Mouse (Mus musculus): ENCODE measurements around the gene Zfpm1. TPM values are rescaled to one million over a fixed set of nuclear protein-coding genes. Genes with fewer than 3 reads are reported as not detected.

The Zfpm1 gene
- polyA plus RNA-seq, 1 experiment from 2014 or later: 11.7 TPM

DNA sequence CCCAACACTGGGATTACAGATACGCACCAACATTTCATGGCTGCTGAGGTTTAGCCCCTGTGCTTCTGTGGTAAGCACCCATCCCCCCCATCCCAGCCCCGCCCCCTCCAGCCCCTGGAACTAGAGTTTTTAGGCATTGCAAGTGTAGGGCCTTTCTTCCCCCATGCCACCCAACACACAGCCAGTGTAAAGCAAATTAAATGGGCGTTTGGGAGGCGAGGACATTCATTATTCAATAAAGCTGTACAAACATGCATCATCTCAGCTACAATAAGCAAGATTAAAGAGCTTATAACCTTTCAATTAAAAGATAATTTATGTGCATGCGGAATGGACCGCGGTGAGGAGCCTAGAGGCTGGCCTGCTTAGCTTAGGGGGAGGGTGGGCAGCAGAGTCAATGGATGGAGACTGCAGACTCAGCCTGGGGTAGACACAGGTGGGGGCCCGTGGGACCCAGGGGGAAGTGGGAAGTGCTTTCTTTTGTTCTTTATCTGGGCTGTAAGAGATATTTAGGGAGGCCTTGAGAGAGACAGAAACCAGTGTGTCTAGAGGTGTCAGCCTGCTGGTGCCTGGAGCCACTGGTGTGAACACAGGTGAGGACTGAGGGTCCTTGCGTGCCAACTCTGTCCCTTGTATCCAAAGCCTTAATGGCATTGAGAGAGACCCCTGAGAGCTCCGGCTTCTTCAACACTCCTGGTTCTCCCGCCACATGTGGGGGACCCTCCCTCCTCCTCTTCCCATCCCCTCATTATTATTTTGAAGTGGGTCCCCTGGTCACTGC, 68.6 kb downstream of the Zfpm1 start:
- H3K4me3 ChIP-seq (replicated peaks): no peak overlapping the region
- H3K27me3 ChIP-seq: peaks cover 25% of the 10 kb centered on the region
- no peaks in the 10 kb centered on the region for H3K9me3 ChIP-seq (replicated peaks)
- peak overlapping the region; percentile 83 for H3K27ac ChIP-seq
- peaks cover 51% of the 10 kb centered on the region for H3K4me1 ChIP-seq (replicated peaks)
- no peaks in the 10 kb centered on the region for H3K36me3 ChIP-seq
- WGBS (ENCODE audit: insufficient replicate concordance): 42% methylated on average over 11 of the region's 11 CpGs
- no peak for DNase-seq
- ATAC-seq (ENCODE audit: low read depth): no peak
- peak overlapping the region; percentile 55 for H3K4me2 ChIP-seq
- H3K9ac ChIP-seq: no peak overlapping the region

DNA sequence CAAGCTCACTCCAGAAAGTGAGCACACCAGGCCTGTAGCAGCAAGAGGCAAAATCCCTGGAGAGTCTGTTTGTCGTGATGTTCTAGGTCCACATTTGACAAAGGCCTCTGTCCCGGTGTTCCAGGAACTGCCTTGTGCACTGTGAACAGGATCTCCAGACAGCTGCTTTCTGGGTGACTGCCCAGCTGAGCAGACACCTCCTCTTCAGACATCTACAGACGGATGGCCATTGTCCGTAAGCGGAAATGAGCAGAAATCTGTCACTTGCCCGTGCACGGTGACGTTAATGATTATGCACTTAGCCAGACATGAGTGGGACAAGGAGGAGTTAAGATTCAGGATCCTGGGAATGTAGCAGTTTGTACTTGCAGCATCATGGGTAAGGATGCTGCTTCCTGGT, 72.2 kb downstream of the Zfpm1 start:
- Histone ChIP-seq H3K4me1 (replicated peaks) (peaks cover 25% of the 10 kb centered on the region), H3K27ac (no peak overlapping the region), H3K4me3 (replicated peaks) (no peak overlapping the region), H3K36me3 (no peaks in the 10 kb centered on the region), H3K27me3 (peaks cover 58% of the 10 kb centered on the region), H3K4me2 (no peak overlapping the region), H3K9ac (no peak overlapping the region), H3K9me3 (replicated peaks) (no peaks in the 10 kb centered on the region)
- DNase-seq: no peak
- ATAC-seq (ENCODE audit: low read depth): no peak
- WGBS (ENCODE audit: insufficient replicate concordance): 85% methylated on average over 8 of the region's 8 CpGs

DNA sequence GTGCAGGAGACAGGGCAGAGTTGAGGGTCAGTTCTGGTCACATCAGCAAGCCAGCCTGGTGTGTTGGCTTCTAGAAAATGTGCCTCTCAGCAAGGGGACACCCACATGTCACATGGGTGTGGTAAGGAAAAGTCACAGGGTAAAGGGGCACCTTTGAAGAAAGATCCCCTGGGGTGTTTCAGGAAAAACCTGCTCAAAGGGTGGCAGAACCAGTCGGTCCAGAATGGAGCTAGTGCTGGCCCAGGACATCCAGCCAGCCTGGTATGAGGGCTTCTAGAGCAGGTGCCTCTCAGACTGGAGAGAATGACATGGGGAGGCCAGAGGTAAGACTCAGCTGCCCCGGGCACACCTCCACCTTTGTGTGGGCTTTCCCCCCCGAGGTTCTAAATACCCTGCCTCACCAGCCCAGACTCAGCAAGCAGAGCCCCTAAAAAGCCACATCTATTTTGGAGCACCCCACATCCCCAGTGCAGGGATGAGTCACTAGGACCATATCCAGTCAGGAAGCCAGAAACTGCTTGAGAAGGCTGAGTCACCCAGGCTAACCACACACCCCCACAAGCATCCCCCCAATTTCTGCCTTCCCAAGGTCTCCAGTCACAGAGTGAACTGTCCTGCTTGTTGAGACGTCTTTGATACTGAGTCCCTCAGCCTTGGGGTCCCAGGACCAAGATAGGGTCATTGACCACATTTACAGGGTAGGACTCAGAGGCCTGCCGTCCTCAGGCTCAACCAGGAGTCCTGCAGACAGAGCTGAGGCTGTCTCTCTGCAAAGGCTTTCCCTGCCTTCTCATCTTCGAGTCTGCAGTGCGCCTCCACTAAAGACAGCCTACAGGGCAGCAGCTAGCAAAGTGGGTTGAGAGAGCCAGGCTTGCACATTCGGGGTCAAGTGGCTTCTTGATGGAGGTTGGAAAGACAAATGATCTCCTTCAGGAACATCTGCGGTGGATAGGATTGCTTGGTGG, 74.0 kb downstream of the Zfpm1 start:
- H3K4me2 ChIP-seq: no peak overlapping the region
- no peak overlapping the region for H3K4me3 ChIP-seq (replicated peaks)
- DNase-seq: no peak
- H3K4me1 ChIP-seq (replicated peaks): peaks cover 7% of the 10 kb centered on the region
- peaks cover 69% of the 10 kb centered on the region for H3K27me3 ChIP-seq
- no peak overlapping the region for H3K27ac ChIP-seq
- ATAC-seq (ENCODE audit: low read depth): no peak
- no peaks in the 10 kb centered on the region for H3K9me3 ChIP-seq (replicated peaks)
- 59% methylated on average over 9 of the region's 9 CpGs for WGBS (ENCODE audit: insufficient replicate concordance)
- H3K9ac ChIP-seq: no peak overlapping the region
- no peaks in the 10 kb centered on the region for H3K36me3 ChIP-seq

DNA sequence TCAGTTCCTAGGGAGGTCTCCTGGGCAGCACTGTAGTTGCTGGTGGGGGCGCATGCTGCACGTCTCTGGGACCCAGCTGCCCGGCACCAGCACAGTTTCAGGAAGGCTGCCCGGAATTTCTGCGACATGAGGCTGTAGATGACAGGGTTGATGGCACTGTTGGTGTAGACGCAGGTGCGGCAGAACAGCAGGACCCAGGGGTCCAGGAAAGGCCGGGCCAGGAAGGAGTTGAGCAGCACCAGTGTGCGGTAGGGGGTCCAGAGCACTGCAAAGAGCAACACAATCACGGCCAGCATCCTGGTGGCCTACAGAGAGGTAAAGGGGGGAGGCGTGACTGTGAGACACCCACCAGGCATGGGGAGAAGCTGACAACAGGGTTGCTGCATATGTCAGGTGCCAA, 75.3 kb downstream of the Zfpm1 start:
- Histone ChIP-seq H3K27ac (no peak overlapping the region), H3K4me2 (no peak overlapping the region), H3K9me3 (replicated peaks) (no peaks in the 10 kb centered on the region), H3K36me3 (no peaks in the 10 kb centered on the region), H3K9ac (no peak overlapping the region), H3K4me1 (replicated peaks) (peaks cover 2% of the 10 kb centered on the region), H3K27me3 (peaks cover 73% of the 10 kb centered on the region), H3K4me3 (replicated peaks) (no peak overlapping the region)
- 62% methylated on average over 11 of the region's 11 CpGs for WGBS (ENCODE audit: insufficient replicate concordance)
- no peak for ATAC-seq (ENCODE audit: low read depth)
- DNase-seq: no peak

DNA sequence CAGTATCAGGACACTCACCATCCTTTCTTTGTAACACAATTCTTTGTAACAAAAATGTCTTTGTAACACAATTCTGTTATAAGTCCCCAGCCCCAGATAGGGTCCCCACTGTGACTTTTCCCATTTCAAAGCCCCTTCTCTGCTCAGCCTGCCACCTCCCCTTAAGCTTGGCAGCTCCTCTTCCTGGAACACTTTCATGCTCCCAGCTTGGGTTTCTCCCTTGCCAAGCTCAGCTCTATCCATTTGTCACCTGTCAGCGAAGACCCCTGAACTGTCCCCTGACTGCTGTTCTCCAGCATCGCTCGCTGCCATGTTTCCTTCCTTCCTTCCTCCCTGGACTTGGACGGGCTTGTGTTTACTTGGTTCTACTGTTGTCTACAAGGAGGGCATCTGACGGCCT, 75.7 kb downstream of the Zfpm1 start:
- 41% methylated on average over 5 of the region's 5 CpGs for WGBS (ENCODE audit: insufficient replicate concordance)
- Histone ChIP-seq H3K9me3 (replicated peaks) (no peaks in the 10 kb centered on the region), H3K27ac (no peak overlapping the region), H3K4me1 (replicated peaks) (no peaks in the 10 kb centered on the region), H3K4me2 (no peak overlapping the region), H3K9ac (no peak overlapping the region), H3K27me3 (peaks cover 76% of the 10 kb centered on the region), H3K36me3 (no peaks in the 10 kb centered on the region), H3K4me3 (replicated peaks) (no peak overlapping the region)
- no peak for DNase-seq
- ATAC-seq (ENCODE audit: low read depth): no peak

DNA sequence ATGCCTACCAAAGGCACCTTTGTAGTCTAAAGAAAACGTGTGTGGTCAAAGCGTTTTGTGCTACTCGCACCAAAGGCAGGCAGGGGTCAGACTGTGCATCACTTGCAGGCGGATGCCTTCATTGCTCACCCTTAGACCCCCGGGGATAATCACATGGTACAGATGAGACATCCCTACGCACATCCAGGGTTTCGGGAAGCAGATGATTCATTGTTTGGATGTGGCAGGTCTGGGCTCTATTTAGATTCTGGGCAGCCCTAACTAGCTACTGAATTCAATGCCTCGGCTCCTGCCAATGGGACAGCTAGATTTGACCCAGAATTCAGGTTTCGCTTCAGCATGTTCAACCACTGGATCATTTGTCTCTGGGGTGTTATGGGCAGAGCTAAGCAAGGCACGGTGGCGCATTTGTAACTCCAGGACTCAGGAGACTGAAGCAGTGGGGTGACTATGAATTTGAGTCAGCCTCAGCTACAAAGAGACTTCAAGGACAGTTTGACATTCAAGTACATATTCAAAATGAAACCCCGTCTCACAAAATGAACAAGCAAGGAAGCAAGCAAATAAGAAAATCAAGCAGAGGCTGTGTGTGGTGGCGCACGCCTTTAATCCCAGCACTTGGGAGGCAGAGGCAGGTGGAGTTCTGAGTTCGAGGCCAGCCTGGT, 77.3 kb downstream of the Zfpm1 start:
- DNase-seq: no peak
- Histone ChIP-seq H3K27ac (no peak overlapping the region), H3K36me3 (no peaks in the 10 kb centered on the region), H3K4me1 (replicated peaks) (no peaks in the 10 kb centered on the region), H3K9ac (no peak overlapping the region), H3K27me3 (peaks cover 78% of the 10 kb centered on the region), H3K9me3 (replicated peaks) (no peaks in the 10 kb centered on the region), H3K4me2 (no peak overlapping the region), H3K4me3 (replicated peaks) (no peak overlapping the region)
- no peak for ATAC-seq (ENCODE audit: low read depth)
- 76% methylated on average over 15 of the region's 15 CpGs for WGBS (ENCODE audit: insufficient replicate concordance)

DNA sequence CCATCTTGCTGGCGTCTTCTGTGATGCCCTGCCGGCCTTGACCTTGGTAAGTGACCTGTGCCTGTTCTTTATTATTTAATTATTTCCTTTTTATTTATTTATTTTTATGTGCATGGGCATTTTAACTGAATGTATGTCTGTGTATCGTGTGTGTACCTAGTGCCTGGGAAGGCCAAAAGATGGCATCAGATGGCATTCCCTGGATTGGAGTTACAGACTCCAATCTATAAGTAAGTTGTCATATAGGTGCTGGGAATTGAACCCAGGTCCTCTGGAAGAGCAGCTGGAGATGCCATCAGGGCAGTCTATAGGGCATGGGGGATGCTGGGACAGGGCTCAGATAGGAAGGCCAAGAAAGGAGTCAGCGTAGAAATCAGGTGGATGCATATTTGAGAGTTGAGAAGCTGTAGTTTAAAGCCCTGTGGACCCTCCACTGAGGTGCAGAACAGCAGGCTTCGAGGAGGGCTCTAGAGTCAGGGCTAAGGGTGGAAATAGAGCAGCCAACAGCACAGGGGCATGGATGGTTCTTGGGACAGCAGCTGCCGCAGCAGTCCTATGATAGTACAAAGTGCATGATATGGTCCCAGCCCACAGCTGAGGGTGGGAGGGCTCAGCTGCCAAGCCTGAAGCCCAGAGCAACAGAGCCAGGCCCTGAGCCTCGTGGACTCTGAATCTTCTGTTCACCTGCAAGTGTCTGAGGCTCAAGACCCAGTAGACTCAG, 78.9 kb downstream of the Zfpm1 start, which contains the start of gene Trhr2:
Trhr2 (minus strand) TSS at position 51 of the 721 bp plus-strand sequence.
- Histone ChIP-seq H3K9me3 (replicated peaks) (no peaks in the 10 kb centered on the region), H3K9ac (no peak within 1 kb of the TSS), H3K27ac (no peak within 1 kb of the TSS), H3K27me3 (peaks cover 70% of the 10 kb centered on the region), H3K4me2 (no peak within 1 kb of the TSS), H3K4me3 (replicated peaks) (no peak within 1 kb of the TSS), H3K4me1 (replicated peaks) (no peaks in the 10 kb centered on the region), H3K36me3 (no peaks in the 10 kb centered on the region)
- ATAC-seq (ENCODE audit: low read depth): no peak
- WGBS (ENCODE audit: insufficient replicate concordance): 60% methylated on average over 7 of the region's 7 CpGs
- DNase-seq: no peak

DNA sequence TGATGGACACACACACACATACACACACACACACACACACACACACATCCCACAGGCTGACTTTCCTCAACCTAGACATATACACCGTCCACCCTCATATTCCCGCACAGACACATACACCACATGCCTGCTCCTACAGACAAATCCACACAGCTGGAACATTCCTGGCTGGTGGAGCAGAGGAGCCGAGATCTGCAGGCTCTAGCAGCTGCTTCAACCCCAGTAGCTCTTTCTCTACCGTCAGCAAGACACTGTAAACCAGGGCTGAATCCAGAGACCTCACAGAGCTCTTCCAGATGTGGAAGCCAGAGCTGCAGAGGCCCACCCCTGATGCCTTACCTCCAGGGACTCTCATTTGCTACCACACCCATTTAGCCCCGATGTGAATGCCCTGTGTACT, 80.3 kb downstream of the Zfpm1 start:
- WGBS (ENCODE audit: insufficient replicate concordance): 45% methylated on average over 5 of the region's 5 CpGs
- Histone ChIP-seq H3K4me3 (replicated peaks) (no peak overlapping the region), H3K4me2 (no peak overlapping the region), H3K27me3 (peaks cover 57% of the 10 kb centered on the region), H3K4me1 (replicated peaks) (no peaks in the 10 kb centered on the region), H3K36me3 (no peaks in the 10 kb centered on the region), H3K9ac (no peak overlapping the region), H3K27ac (no peak overlapping the region), H3K9me3 (replicated peaks) (no peaks in the 10 kb centered on the region)
- DNase-seq (no peak), ATAC-seq (ENCODE audit: low read depth) (no peak)

DNA sequence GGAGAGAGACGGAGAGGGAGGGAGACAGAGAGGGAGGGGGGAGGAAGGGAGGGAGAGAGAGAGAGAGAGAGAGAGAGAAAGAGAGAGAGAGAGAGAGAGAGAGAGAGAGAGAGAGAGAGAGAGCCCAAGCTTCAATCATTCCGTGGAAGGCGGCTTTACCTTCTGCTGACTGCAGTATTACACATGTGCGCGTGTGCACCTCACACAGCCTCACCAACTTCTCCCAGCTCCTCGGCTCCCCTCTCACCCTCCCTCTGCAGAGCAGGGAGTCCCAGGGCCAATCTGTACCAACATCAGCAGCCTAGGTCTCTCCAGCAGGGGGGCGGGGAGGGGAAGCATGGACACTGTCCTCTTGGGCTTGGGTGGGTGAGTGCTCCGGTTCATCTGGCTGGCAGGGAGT, 81.0 kb downstream of the Zfpm1 start:
- no peak for DNase-seq
- no peaks in the 10 kb centered on the region for H3K4me1 ChIP-seq (replicated peaks)
- 36% methylated on average over 8 of the region's 8 CpGs for WGBS (ENCODE audit: insufficient replicate concordance)
- peaks cover 51% of the 10 kb centered on the region for H3K27me3 ChIP-seq
- no peaks in the 10 kb centered on the region for H3K9me3 ChIP-seq (replicated peaks)
- H3K4me3 ChIP-seq (replicated peaks): no peak overlapping the region
- no peak overlapping the region for H3K4me2 ChIP-seq
- H3K9ac ChIP-seq: no peak overlapping the region
- ATAC-seq (ENCODE audit: low read depth): no peak
- H3K27ac ChIP-seq: no peak overlapping the region
- no peaks in the 10 kb centered on the region for H3K36me3 ChIP-seq

DNA sequence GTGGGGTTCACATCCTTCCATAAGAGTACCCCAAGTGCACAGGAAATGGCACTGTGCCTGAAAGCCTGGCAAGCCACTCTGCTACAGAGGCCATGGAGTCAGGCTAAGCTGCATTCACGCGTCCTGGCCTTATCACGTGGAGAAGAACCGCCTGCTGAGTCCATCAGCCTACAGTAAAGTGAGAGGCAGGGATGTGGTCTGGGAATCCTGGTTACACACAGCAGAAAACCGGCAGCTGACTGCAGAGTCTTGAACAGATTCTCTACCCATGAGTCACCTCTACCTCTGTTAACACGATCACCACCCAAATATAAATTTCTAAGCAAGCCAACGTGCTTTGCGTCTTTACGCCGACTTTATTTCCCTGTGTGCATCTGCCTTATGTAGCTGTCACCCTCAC, 86.6 kb downstream of the Zfpm1 start:
- Histone ChIP-seq H3K9ac (no peak overlapping the region), H3K27ac (no peak overlapping the region), H3K4me2 (no peak overlapping the region), H3K27me3 (peaks cover 9% of the 10 kb centered on the region), H3K4me3 (replicated peaks) (no peak overlapping the region), H3K4me1 (replicated peaks) (peaks cover 12% of the 10 kb centered on the region), H3K36me3 (no peaks in the 10 kb centered on the region), H3K9me3 (replicated peaks) (no peaks in the 10 kb centered on the region)
- no peak for DNase-seq
- 75% methylated on average over 10 of the region's 10 CpGs for WGBS (ENCODE audit: insufficient replicate concordance)
- ATAC-seq (ENCODE audit: low read depth): no peak

DNA sequence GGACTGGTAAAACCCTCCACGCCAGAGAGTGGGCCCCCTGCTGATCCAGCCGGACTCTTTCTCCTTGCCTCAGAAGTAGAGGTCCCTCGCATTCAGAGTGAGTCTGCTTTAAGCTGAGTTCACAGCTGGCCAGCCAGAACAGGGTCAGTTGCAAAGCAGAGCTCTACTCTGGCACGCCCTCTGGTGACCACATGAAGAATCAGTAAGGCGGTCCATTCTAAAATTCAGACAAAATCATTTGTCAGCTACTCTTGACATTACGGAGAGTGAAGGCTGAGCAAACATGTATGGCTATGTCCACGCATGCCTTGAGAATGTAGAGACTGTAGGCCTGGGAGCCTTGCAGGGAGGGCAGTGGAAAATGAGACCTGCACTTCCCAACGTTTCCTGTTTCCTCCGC, 87.7 kb downstream of the Zfpm1 start:
- Histone ChIP-seq H3K36me3 (no peaks in the 10 kb centered on the region), H3K4me1 (replicated peaks) (peaks cover 17% of the 10 kb centered on the region), H3K27ac (no peak overlapping the region), H3K4me2 (no peak overlapping the region), H3K9me3 (replicated peaks) (no peaks in the 10 kb centered on the region), H3K9ac (no peak overlapping the region), H3K27me3 (0 out of 2 replicates have a peak, but pooled peaks cover 2% of the 10 kb centered on the region), H3K4me3 (replicated peaks) (no peak overlapping the region)
- DNase-seq: peak; percentile 49
- WGBS (ENCODE audit: insufficient replicate concordance): 13% methylated on average over 9 of the region's 9 CpGs
- ATAC-seq (ENCODE audit: low read depth): peak; percentile 66

All from liver, embryonic 13.5 days (tissue).